Mouse (Mus musculus) kidney, postnatal 36 days (tissue): ENCODE measurements around the gene Shroom3.
A peak's percentile ranks its signal among the peaks of the same experiment; 100 is the strongest.

Experiments
- DNase-seq, 2 experiments: peaks; one replicate each; pipeline ENCODE4 v3.0.0; 2021 to 2022; ENCODE audit warnings: mixed read lengths in 2 of 2

Shroom3 gene

DNA sequence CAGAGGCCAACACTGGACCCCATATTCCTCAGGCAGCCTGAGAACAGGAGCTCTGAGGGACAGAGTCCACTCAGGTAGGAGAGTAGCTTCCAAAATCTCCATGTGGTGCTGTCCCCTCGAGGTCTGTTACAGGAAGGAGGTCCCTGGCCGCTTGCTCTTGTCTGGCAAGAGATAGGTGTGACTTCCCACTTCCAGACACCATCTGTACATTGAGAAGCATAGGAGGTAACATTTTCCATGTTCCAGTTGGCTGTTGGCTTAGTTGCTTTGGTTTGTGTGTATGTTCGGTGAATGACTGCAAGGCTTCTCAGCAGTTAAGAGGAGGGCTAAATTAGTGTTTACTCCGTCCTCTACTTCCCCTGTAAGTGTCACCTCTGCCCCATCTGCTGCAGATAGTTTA lies 254.5 kb downstream of the Shroom3 start:
- DNase-seq = no peak

DNA sequence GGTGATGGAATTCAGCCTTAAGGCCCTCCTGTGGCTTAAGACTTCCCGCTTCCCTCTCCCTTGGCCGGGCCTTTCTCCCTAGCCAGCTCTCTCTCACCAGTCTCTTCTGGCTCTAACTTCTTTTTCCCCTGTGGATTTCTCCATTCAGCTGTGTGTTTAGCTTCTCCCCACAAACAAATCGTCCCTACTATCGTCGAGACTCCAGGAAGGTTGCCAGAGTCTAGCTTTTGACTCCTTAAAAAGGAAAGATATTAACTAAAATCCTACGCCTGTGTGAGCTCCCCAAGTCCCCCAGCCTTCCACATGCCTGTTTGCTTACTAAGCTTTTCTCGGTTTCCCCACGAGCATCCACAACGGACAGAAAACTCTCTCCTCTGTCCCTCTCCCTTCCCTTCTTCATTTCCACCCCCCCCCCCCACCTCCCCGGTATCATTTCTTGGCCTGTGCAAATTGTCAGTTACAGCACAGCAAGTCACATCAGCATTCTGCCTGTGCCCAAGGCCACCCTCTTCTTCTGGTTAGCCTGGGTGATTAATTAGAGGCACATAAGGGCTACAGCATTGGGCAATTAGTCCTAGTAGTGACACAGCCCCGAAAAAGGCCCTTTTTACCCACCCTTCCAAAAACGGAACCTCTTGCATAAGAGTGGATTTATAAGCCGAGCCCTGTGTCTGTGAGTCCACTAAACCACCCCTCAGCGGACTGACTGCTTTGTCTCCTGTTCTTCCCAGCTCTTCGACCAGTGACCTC lies 256.2 kb downstream of the Shroom3 start:
- DNase-seq = no peak

DNA sequence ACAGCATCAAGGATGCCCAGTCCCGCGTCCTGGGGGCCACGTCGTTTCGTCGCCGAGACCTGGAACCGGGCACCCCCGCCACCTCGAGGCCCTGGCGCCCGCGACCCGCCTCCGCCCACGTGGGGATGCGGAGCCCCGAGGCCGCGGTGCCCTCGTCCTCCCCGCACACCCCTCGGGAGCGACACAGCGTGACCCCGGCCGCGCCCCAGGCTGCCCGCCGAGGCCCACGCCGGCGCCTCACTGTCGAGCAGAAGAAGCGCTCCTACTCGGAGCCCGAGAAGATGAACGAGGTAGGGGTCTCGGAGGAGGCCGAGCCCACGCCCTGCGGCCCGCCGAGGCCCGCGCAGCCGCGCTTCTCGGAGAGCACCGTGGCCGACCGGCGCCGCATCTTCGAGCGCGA lies 258.9 kb downstream of the Shroom3 start:
- no peak for DNase-seq

DNA sequence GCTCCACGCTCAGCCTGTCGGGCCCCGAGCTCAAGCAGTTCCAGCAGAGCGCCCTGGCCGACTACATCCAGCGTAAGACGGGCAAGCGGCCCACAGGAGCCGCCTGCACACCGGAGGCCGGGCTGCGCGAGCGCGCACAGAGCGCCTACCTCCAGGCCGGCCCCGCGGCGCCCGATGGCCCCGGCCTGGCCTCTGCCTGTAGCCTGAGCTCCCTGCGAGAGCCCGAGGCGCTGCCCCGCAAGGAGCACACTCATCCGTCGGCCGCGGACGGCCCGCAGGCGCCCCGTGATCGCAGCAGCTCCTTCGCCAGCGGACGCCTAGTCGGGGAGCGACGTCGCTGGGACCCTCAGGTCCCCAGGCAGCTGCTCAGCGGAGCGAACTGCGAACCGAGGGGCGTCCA lies 259.3 kb downstream of the Shroom3 start:
- no peak for DNase-seq

DNA sequence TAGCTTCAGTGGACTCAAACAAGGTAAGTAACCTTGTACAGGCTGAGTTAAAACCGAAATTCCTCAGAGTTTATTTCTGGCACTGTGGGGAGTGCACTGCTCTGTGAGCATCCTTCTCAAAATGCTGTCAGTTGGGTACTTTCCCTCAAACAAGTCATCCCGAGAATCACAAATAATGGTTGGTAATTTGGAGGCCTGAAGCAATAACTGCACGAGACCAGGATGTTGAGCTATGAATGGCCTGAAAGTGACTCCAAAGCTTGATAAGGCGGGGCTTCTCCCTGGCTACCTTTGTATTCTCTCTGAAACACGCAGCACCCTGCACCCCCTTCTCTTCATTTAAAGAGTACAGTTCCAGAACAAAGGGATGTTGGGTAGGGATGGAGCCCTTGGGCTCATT lies 261.6 kb downstream of the Shroom3 start:
- no peak for DNase-seq

DNA sequence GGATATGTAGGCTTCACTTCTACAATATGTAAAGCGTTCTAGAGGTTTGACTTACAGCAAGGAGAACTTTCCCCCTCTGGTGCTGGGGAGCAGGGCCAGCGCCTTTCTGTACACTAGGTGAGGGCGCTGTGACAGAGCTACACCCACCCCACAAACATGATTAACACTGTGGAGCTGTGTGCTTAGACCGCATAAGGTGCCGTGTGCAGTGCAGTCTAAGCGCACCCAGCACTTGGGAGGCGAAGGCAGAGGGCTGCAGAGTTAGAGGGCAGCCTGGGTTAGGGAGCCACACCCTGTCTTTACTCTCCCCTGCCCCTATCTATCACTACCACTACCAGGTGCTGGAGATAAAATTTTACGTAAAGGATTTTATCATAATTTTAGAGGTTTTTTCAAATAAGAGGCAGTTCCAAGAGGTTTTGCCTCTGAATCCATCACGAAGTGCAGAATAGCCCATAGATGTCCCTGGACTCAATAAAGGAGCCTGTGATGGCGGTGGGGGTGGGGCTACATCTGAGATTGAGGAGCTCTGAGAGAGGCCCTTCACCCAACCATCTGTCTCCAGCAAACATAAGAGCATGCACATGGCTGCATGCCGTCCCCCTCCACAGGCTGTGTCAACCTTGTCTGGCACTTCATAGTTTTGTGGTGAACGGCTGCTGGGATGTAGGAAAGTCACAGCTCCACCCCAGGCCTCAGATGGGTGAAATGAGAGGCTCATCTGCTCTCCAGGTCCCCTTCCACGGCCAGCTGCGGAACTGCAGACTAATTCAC lies 265.9 kb downstream of the Shroom3 start:
- DNase-seq = no peak

DNA sequence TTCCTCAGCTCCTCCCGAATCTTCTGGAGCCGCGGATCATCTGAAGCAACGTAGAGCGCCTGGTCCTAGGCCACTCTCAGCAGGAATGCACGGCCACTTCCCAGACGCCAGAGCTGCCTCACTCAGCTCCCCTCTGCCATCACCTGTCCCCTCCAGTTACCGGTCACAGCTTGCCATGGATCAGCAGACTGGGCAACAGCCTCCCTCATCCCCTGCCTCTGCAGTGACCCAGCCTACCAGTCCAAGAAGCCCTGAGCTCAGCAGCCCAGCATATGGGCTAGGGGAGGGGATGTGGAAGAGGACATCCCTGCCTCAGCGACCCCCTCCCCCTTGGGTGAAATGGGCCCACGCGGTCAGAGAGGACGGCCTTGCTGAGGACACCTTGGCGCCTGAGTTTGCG lies 267.3 kb downstream of the Shroom3 start:
- DNase-seq = no peak

DNA sequence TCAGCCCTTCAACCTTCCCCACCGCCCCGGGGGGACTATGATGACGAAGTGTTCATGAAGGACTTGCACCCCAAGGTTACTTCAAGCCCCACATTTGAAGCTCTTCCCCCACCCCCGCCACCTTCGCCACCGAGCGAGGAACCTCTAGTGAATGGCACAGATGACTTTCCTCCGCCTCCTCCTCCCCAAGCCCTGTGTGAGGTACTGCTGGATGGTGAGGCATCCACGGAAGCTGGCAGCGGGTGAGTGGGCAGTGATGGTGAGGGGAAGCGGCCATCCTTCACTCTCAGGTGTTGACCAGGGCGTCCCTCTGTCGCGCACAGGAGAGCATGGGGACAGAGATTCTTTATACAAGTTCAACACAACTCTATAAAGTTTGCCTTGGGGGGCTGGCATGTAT lies 267.8 kb downstream of the Shroom3 start:
- DNase-seq = no peak

DNA sequence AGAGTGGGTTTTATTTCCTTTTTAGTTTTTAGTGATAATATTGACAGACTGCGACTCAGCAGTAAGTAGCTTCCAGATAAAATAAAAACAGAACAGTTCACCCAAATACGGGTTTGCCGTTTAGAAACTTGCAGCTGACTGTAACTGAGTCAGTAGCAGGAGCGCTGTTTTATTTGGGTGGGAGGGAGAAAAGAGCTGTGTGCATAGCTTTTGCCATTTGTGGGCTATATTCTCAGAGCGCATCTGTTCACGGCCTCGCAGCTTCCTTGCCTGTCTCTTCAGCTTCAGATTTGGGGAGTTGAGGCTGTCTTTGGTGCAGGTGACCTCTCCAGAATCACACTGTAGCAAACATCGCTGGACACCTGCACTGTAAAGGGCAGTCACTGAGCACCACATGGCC lies 270.6 kb downstream of the Shroom3 start:
- DNase-seq = no peak

DNA sequence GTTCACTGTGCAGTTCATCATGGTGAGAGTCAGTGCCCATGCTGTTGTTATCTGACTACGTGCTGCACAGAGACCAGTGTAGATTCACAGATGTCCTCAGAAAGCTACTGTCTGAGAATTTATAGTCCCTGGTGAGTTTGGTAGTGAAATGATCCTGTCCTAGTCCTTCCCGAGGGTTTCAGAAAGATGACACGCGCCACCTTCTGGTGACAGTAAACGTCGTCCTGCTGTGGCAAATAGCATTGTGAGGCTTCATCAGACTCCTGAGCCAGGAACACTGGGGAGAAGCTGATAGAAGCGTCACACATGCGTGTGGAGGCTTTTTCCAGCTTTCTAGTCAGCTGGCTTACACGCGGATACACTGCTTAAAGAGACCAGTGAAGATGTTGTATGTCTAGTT lies 271.1 kb downstream of the Shroom3 start:
- peak; percentile 76 to 88 for DNase-seq

DNA sequence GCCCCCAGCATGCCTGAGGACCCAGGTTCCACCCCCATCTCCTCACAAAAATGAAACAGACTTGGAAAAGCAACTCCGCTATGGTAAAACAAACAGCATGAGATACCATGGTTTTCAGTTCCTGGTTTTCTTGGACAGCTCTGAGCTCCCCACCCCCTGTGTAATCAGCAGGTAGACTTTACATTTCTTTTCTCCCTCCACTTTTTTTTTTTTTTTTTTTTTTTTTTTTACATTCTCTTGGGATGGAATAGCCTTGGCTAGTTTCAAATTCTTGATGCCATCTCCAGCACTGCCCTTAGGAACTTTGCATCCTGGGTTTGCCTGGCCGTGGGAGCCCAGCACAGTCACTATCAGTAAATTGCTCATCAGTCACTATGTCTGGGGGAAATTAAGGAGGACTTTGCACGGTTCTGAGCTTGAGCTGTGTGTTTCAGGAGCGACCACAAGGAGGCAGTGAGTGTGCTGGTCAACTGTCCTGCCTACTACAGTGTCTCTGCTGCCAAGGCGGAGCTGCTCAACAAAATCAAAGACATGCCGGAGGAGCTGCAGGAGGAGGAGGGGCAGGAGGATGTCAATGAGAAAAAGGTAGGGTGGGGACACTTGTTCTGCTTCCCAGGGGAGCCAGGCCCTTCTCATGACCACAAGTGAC lies 271.7 kb downstream of the Shroom3 start:
- DNase-seq = peak; percentile 25 to 56

DNA sequence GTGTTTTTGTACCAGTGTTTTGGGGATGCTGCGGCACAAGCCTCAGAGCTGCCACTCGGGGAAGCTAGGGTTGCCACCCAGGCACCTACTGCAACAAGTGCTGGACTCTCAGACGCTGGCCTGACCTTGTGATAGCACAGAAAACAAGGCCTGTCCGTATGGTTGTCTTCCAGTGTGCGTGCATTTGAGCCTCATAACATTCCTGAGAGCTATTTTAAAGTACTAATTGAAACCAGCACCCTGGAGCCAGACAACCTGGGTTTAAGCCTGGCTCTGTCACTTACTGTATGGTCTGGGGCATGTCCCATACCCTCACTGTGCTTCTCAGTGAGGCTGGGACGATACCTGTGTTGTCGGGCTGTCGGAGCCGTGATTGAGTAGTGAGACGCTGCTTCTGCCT lies 276.1 kb downstream of the Shroom3 start:
- DNase-seq = no peak

DNA sequence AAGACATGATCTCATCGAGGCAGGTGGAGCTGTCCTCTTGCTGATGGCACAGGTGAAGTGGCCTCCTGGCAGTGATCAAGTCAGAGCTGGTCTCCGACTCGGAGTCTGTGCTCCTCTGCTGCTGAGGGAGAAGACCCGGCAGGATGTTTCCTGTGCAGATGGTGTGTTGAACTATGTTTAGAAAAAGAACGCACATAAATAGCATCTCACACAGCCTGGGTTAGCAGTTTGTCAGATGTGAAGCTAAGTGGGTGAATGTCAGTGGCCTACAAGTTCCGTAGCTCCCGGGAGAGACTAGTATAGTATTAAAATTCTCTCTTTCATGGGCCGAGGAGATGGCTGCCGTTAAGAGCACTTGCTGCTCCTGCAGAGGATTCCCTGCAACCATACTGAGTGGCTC lies 276.5 kb downstream of the Shroom3 start:
- no peak for DNase-seq

DNA sequence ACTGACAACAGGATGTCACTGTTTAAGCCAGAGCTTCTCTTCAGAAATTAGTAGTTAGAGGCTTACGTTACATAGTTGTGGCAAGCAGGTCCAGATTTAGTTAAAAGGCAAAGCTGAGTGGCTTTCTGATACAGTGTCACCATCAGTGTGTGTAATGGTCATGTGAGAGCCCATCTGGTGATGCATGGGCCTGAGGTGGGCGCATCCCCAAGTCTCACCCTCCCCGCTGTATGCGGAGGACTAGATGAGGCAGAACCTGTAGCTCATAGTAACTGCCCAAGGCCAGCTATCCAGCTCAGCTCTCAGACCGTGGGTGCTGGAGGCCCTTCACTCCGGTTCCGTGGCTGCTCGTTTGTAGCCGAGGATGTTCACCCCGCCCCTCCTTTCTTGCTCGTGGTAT lies 278.1 kb downstream of the Shroom3 start:
- DNase-seq = no peak

DNA sequence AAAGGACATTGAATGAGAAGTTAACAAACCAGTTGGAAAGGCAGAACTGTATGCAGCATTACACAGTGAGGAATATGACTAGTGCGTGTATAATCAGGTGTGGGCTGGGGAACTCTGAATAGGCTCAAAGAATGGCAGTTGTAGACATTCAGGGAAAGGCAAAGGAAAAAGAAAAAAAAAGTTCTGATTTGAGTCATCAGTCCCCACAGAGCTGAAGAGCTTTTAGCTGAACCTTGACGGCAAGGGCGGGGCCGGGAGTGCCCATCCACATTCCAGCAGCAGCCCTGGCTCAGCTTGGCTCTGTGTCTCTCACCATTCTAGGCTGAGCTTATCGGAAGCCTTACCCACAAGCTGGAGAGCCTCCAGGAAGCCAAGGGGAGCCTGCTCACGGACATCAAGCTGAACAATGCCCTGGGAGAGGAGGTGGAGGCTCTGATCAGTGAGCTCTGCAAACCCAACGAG lies 278.6 kb downstream of the Shroom3 start:
- DNase-seq = no peak

DNA sequence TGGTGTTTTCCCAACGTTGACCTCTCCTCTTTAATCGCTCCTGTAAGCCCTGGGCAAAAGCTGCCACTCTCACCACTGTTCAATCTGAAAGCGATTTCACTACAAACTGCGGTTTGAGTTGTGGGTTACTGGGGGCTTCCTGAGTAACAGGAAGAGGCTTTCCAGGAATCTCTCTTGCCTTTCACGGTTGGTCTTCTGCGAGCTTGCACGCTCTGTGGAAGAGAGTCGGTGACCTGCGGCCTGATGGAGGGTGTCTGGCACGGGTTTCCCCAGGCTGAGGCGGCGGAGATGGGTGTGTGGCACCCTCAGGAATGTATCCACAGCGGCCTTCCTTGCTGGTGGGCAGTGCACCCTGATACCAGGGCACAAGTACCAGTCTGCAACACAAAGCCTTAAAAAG lies 281.5 kb downstream of the Shroom3 start:
- no peak for DNase-seq

DNA sequence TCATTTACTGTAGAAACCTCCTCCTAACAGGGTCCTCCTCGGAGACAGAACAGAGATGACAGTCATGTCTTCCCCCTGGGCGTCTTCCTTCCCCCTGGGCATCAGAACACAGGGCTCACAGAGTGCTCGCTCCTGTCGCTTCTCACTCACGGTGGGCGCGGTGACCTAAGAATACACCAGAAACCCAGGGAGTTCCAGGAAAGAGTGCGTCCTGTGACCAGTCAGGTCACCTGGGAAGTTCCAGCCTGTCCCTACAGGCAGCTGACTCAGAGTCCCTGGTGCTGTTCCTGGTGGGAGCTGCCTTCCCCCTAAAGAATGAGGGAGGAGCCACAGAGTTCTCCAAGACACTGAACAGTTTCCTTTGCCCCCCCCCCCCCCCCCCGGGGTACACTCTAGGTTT lies 283.9 kb downstream of the Shroom3 start:
- DNase-seq = no peak

DNA sequence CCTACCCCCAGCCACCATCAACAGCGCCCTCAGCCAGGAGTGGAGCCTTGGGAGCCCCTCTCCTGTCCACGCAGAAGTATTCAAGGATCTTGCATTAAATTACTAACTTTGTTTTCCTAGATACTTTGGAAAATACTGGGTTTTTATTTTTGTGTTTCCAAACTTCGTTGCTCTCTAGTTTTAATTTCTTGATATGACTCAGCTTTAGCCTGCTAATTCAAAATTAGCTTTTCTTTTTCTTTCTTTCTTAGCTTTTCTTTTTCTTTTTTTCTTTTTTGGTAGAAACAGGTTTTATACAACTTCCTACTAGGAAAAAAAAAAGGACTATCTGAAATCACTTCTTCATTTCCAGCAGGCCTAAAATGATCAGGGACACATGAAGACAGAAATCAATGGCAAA lies 284.7 kb downstream of the Shroom3 start:
- no peak for DNase-seq

DNA sequence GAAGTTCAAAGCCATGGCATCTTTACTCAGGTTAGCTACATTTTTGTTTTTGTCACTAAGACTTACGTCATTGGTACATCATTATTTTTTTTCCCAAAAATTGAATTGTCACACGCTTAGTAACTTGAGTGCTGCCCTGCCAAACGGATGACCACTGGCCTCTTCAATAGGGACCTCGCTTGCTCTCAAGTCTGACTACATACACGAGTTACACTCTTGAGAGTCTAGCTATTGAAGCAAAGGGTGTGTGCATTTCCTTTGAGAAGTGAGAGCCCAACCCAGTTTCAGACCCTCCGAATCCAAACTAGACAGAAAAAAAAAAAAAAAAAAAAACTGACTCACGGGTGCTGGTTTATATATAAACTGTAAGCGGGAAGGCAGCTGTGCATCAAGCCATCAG lies 286.2 kb downstream of the Shroom3 start:
- no peak for DNase-seq

DNA sequence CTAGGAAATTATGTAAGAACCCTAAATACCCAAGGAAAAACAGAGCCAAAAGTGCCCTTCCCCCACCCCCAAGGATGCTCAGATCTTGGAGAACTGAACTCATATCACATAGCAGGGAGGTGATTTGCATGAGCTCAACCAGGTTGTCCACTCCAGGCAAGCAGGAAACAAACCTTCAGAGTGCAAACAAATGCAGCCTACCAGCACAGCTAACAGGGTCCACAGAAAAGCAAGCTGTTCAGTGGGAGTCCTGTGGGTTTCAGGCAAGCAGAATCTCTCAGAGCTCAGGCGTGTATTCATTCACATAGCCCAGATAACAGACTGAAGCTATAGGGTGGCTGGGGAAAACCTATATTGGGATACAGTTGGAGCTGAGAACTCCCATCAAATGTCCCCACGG lies 286.7 kb downstream of the Shroom3 start:
- no peak for DNase-seq

DNA sequence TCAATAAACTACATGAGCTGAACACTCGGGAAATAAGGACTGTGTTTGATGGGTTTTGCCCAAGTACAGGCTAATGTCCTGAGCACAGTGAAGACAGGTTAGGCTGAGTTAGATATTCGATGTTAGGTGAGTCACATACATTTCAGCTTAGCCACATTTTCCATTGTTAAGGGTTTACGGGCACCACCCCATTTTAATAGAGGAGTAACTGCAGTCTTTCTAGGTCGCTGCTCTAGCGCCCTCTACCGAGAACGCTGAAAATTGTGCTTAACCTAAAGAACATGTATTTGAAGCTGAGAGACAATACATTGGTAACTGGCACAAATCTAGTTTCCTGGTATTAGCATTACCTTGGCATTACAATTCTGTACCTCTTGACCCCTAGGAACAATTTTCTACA lies 287.2 kb downstream of the Shroom3 start:
- DNase-seq = peak; percentile 35 to 66

DNA sequence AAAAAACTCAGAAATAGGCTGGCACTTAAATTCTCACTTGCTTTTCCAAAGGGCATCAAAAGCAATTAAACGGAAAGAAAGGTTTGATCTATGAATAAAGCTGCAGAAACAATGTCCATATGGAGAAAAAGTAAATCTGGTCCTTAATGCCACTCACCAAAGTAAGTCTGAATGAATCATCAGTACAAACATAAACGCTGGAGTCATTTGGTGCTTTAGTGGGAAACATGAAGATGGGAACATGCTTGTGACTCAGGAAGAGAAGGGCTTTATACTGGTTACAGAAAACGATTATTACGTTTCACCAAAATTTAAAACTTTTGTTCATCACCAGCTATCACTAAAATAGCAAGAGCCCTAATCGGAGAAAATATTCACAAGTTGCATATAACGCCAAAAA lies 297.2 kb downstream of the Shroom3 start:
- DNase-seq = no peak

DNA sequence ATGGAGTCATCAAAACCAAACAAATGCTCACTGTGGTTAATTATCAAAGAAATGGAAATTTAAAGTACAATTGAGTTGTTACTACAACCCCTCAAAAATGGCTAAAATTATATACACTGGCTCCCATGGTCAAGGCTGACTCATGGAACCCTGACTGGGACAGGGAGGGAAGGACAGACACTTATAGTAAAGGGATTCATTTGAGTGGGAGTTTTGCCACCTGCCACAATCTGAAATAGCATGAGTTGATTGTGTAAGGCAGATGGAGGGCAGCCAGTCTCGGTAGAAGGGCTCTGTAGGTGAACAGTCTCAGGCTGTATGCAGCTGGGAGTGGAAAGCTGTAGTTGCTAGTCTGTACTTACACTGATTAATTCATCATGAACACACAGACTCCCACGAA lies 297.6 kb downstream of the Shroom3 start:
- DNase-seq = no peak

DNA sequence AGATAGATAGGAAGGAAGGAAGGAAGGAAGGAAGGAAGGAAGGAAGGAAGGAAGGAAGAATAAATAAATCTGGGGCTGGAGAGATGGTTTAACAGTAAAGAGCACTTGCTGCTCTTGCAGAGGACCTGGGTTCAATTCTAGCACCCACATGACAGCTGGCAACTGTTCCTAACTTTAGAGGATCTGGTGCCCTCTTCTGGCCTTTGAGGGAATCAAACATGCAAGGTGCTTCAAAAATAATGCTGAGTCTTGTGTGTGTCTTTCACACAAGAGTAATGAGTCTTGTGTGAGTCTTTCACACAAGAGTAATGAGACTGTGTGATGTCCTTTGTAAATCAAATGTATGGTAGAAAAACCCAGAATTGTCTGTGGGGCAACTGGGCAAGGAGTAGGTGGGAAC lies 299.4 kb downstream of the Shroom3 start:
- DNase-seq = peak; percentile 29 to 69
